Mouse (Mus musculus) adrenal gland, postnatal 25 days (tissue): ENCODE measurements at regions not wholly inside any gene's neighbourhood (a gene's known extent, or its start where the extent isn't known, plus 50 kb on each side); places are given as distances from the start of the nearest gene placed in this dataset.
A peak's percentile ranks its signal among the peaks of the same experiment; 100 is the strongest.

Source experiments
- DNase-seq: peaks from one replicate; pipeline ENCODE4 v3.0.0; 2021; ENCODE audit warnings: mixed read lengths

GRCm38 (mm10) chr13:80798863-80799817 lies 84.0 kb upstream of the Arrdc3 start:
- DNase-seq, result no peak

DNA sequence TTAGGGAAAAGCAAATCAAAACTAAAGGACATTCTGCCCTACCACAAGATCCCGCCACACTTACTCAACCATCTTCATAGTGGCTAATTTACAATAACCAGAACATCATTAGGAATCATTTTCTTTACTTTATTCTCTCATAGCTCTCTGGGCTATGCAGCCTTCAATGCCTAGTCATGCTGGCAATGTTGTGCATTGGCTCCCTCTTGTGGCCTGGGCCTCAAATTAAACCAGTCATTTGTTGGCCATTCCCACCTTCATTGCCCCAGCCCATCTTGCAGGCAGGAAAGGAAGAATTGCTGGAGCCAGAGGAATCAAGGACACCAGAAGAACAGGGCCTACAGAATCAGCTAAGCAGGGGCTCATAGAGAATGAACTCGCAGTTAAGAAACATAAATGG lies 77.0 kb upstream of the Arrdc3 start:
- peak; percentile 46 for DNase-seq

GRCm38 (mm10) chr13:80827037-80827471 lies 56.1 kb upstream of the Arrdc3 start:
- DNase-seq, result no peak
